ENCODE assay signal across 13 mouse cellular contexts in genomic region chr2:143876929-143877632, GRCm38 (mm10). TPM values are rescaled to one million over a fixed set of nuclear protein-coding genes. Genes with fewer than 3 reads are reported as not detected.
A peak's percentile ranks its signal among the peaks of the same experiment; 100 is the strongest.
DNase-seq lines count a peak whose midpoint lies in the region; ATAC-seq and TF ChIP-seq lines count a peak whose summit lies in the region.
"Had no signal": no experiment of that assay in that cellular context is flagged by ENCODE, and none has a peak within 500 bp of the region (broad histone marks: within the 10 kb centered on the region; RNA-seq: fewer than 3 reads in every experiment).

No protein-coding gene starts in this region.

- in situ Hi-C loops in CH12.LX (cut with MboI; ENCODE audit: low pct_ligation_motif_present, low pct_unique_long_range_greater_than_20kb, low sequenced_read_pairs): no loop called here

- peaks cover 8% of the 10 kb centered on the region for H3K4me1 ChIP-seq in liver, adult 2 months (ENCODE audit: control insufficient read depth, insufficient read depth, low read length)
- H3K4me1 ChIP-seq in liver, embryonic 12.5 days: peaks cover 6% of the 10 kb centered on the region
- H3K4me1 ChIP-seq in CH12.LX (ENCODE audit: control insufficient read depth in 1 of 2, insufficient read depth in 2 of 2): peaks cover 3 to 17% of the 10 kb centered on the region in 2 experiments; a peak in 3 of 4 replicates
- H3K4me1 ChIP-seq in kidney, embryonic 15.5 days: peaks cover 7% of the 10 kb centered on the region; the same call in 1 of the 2 replicates
- H3K4me1 ChIP-seq: forebrain, embryonic 10.5 days had no signal

- H3K27ac ChIP-seq in liver, adult 2 months (replicated peaks; ENCODE audit: insufficient read depth, low read depth, low read length): 0 out of 2 replicates have a peak overlapping the region, but pooled peaks have one; percentile 10
- H3K27ac ChIP-seq in liver, embryonic 12.5 days: no peak overlapping the region
- H3K27ac ChIP-seq in CH12.LX (ENCODE audit: insufficient read depth, low read depth): no peak overlapping the region
- H3K27ac ChIP-seq in kidney, embryonic 15.5 days: no peak overlapping the region
- H3K27ac ChIP-seq: forebrain, embryonic 10.5 days; liver, embryonic 15.5 days had no signal

- 32% methylated on average over 4 of the region's 4 CpGs for WGBS in liver, adult 2 months
- 61% methylated on average over 4 of the region's 4 CpGs for WGBS in liver, embryonic 12.5 days (ENCODE audit: insufficient replicate concordance)
- WGBS in kidney, embryonic 15.5 days: 31% methylated on average over 4 of the region's 4 CpGs

- peak; percentile 81 for DNase-seq in heart, adult 11 months
- no peak for DNase-seq in heart, adult 18-20 months
- DNase-seq in liver, adult 2 months (ENCODE audit: extremely low read depth, low read depth, low spot score): no peak
- no peak for DNase-seq in CH12.LX (ENCODE audit: extremely low read depth)
- no peak for DNase-seq in urinary bladder, adult 18-20 months (ENCODE audit: low spot score in 2 of 2)
- no peak for DNase-seq in adrenal gland, postnatal 36 days
- DNase-seq: adrenal gland, adult 2 months; gastrocnemius, postnatal 36 days had no signal

- TF ChIP-seq RAD21 in CH12.LX (IDR thresholded peaks at IDR 0.05; ENCODE audit: low read depth, low read length): peak; percentile 44

- no peaks in the 10 kb centered on the region for H3K79me2 ChIP-seq in liver, adult 2 months (ENCODE audit: control insufficient read depth, insufficient read depth, low read length)
- no peaks in the 10 kb centered on the region for H3K79me2 ChIP-seq in CH12.LX (replicated peaks; ENCODE audit: control insufficient read depth, extremely low read depth, insufficient read depth, poor library complexity, severe bottlenecking)

- no peak for TF ChIP-seq EP300 in CH12.LX (IDR thresholded peaks at IDR 0.05; ENCODE audit: low read length)

- H3K9ac ChIP-seq in liver, adult 2 months (ENCODE audit: low read depth, low read length): no peak overlapping the region
- no peak overlapping the region for H3K9ac ChIP-seq in liver, embryonic 12.5 days
- no peak overlapping the region for H3K9ac ChIP-seq in CH12.LX (ENCODE audit: insufficient read depth, low read depth)
- H3K9ac ChIP-seq in kidney, embryonic 15.5 days: no peak overlapping the region
- H3K9ac ChIP-seq: liver, embryonic 15.5 days had no signal

- H3K4me2 ChIP-seq in liver, embryonic 12.5 days: no peak overlapping the region
- H3K4me2 ChIP-seq in CH12.LX (ENCODE audit: insufficient read depth, low read depth, poor library complexity, severe bottlenecking): no peak overlapping the region
- H3K4me2 ChIP-seq in kidney, embryonic 15.5 days: no peak overlapping the region
- H3K4me2 ChIP-seq: liver, embryonic 15.5 days had no signal

- no peaks in the 10 kb centered on the region for H3K36me3 ChIP-seq in liver, adult 2 months (ENCODE audit: control insufficient read depth, insufficient read depth, low read length)
- no peaks in the 10 kb centered on the region for H3K36me3 ChIP-seq in liver, embryonic 12.5 days
- no peaks in the 10 kb centered on the region for H3K36me3 ChIP-seq in CH12.LX (replicated peaks in 1 of 2; ENCODE audit: control insufficient read depth in 1 of 2, insufficient read depth in 1 of 2, low read length in 1 of 2)
- no peaks in the 10 kb centered on the region for H3K36me3 ChIP-seq in kidney, embryonic 15.5 days
- H3K36me3 ChIP-seq: forebrain, embryonic 10.5 days; liver, embryonic 15.5 days had no signal

- no peak overlapping the region for H3K4me3 ChIP-seq in liver, adult 2 months (ENCODE audit: insufficient read depth, low read depth, low read length)
- H3K4me3 ChIP-seq in liver, embryonic 12.5 days: no peak overlapping the region
- H3K4me3 ChIP-seq in CH12.LX (replicated peaks in 1 of 3; ENCODE audit: low read depth in 2 of 3, low read length in 2 of 3, poor library complexity in 1 of 3): no peak overlapping the region
- no peak overlapping the region for H3K4me3 ChIP-seq in kidney, embryonic 15.5 days (replicated peaks)
- H3K4me3 ChIP-seq: forebrain, embryonic 10.5 days; liver, embryonic 15.5 days had no signal

- H3K9me3 ChIP-seq in liver, embryonic 12.5 days (replicated peaks): 0 out of 2 replicates have a peak, but pooled peaks cover 7% of the 10 kb centered on the region
- peaks cover 4% of the 10 kb centered on the region for H3K9me3 ChIP-seq in CH12.LX (replicated peaks; ENCODE audit: low read length)
- no peaks in the 10 kb centered on the region for H3K9me3 ChIP-seq in kidney, embryonic 15.5 days (replicated peaks)
- H3K9me3 ChIP-seq: forebrain, embryonic 10.5 days; liver, embryonic 15.5 days had no signal

- peak; percentile 21; the same call in 1 of the 2 replicates for TF ChIP-seq CTCF in liver, adult 2 months (IDR thresholded peaks at IDR 0.05; ENCODE audit: low read depth, low read length)
- peak in 1 of 2 experiments; percentile 60; a peak in 2 of 4 replicates for TF ChIP-seq CTCF in CH12.LX (conservative IDR thresholded peaks at IDR 0.05 in 1 of 2, IDR thresholded peaks at IDR 0.05 in 1 of 2; ENCODE audit: low read depth in 2 of 2, low read length in 2 of 2)

- no peaks in the 10 kb centered on the region for H3K27me3 ChIP-seq in liver, adult 2 months (ENCODE audit: control insufficient read depth, insufficient read depth, low read length)
- H3K27me3 ChIP-seq in liver, embryonic 12.5 days (replicated peaks): no peaks in the 10 kb centered on the region
- H3K27me3 ChIP-seq in CH12.LX (replicated peaks): no peaks in the 10 kb centered on the region
- no peaks in the 10 kb centered on the region for H3K27me3 ChIP-seq in kidney, embryonic 15.5 days
- H3K27me3 ChIP-seq: liver, embryonic 15.5 days had no signal

- dilution Hi-C loops in CH12.LX (cut with MboI; ENCODE audit: extremely low pct_ligation_motif_present, extremely low pct_unique_long_range_greater_than_20kb, low sequenced_read_pairs): no loop called here

- no peak for ATAC-seq in liver, embryonic 12.5 days
- ATAC-seq in kidney, embryonic 15.5 days (replicated peaks; ENCODE audit: low FRiP score): peak; percentile 64
- ATAC-seq: inflammation-experienced regulatory T-cells, adult 6 months had no signal

- no peak for TF ChIP-seq POLR2A in liver, adult 2 months (IDR thresholded peaks at IDR 0.05; ENCODE audit: extremely low read depth, insufficient read depth, low read length)
- TF ChIP-seq POLR2A in CH12.LX (IDR thresholded peaks at IDR 0.05; ENCODE audit: low read depth, low read length): no peak

TF ChIP-seq in CH12.LX, 34 proteins besides CTCF, POLR2A, EP300 and RAD21:
- peak; percentile 58 for TF ChIP-seq SMC3 (IDR thresholded peaks at IDR 0.05; ENCODE audit: low read depth, low read length)
- TF ChIP-seq USF1 (IDR thresholded peaks at IDR 0.05; ENCODE audit: low read depth, low read length): no peak
- no peak for TF ChIP-seq JUND (conservative IDR thresholded peaks at IDR 0.05; ENCODE audit: low read depth, low read length)
- no peak for TF ChIP-seq NELFE (IDR thresholded peaks at IDR 0.05; ENCODE audit: low read depth, low read length)

RNA-seq across cellular contexts. Expression of gene Bfsp1, which starts 14.1 kb away (rescaled TPM):
- under 1 TPM; 0.17 to 0.33 TPM for total RNA-seq in heart, adult 18-20 months (2021)
- total RNA-seq in liver, adult 2 months (2014; rRNA removed): 0.07 and 0.09 TPM in 2 replicates
- 0.04 and 0.05 TPM in 2 replicates for polyA plus RNA-seq in liver, adult 2 months (2012; rRNA removed)
- 0.33 and 0.45 TPM in 2 replicates for polyA plus RNA-seq in liver, embryonic 12.5 days (2016; fragmentation: Nextera tagmentation; extraction: Ambion mirVana)
- total RNA-seq in CH12.LX (2012; rRNA removed): 0.13 TPM in 1 of 2 replicates, not detected in the other
- 0.19 and 0.30 TPM in 2 replicates for total RNA-seq in CH12.LX (2014; rRNA removed)
- polyA plus RNA-seq in CH12.LX (2012; ENCODE audit: insufficient read length, low read depth): 0.19 and 0.21 TPM in 2 replicates
- 1.3 and 1.5 TPM in 2 replicates for polyA plus RNA-seq in kidney, embryonic 15.5 days (2015; fragmentation: Nextera tagmentation; extraction: Ambion mirVana)
- total RNA-seq in adrenal gland, postnatal 36 days (2021): under 1 TPM; 0.50 to 0.86 TPM
- polyA plus RNA-seq: inflammation-experienced regulatory T-cells, adult 6 months had no signal

RNA-seq across cellular contexts. Expression of gene Dstn, which starts 38.0 kb away (rescaled TPM):
- 100 to 1,000 TPM; 164 to 168 TPM for total RNA-seq in heart, adult 18-20 months (2021)
- total RNA-seq in liver, adult 2 months (2014; rRNA removed): 191 and 252 TPM in 2 replicates
- 25.0 and 27.5 TPM in 2 replicates for polyA plus RNA-seq in liver, adult 2 months (2012; rRNA removed)
- 126 and 136 TPM in 2 replicates for polyA plus RNA-seq in liver, embryonic 12.5 days (2016; fragmentation: Nextera tagmentation; extraction: Ambion mirVana)
- total RNA-seq in CH12.LX (2012; rRNA removed) (68.9 and 84.3 TPM in 2 replicates), CH12.LX (2014; rRNA removed) (266 and 306 TPM in 2 replicates)
- polyA plus RNA-seq in CH12.LX (2012; ENCODE audit: insufficient read length, low read depth): 151 and 155 TPM in 2 replicates
- 387 and 407 TPM in 2 replicates for polyA plus RNA-seq in kidney, embryonic 15.5 days (2015; fragmentation: Nextera tagmentation; extraction: Ambion mirVana)
- 100 to 1,000 TPM; 227 to 300 TPM for total RNA-seq in adrenal gland, postnatal 36 days (2021)
